Mouse (Mus musculus) neural tube, embryonic 10.5 days (tissue): ENCODE data around the gene Tmem59.

ENCODE experiments used
- DNase-seq: peaks from one replicate; pipeline ENCODE4 v3.0.0-alpha.2; 2017; ENCODE audit warnings: low spot score; ENCODE audit errors: extremely low spot score

Tmem59 gene

GRCm38 (mm10) chr4:107178182-107178829, at the start of gene Tmem59:
Tmem59 (plus strand) TSS chr4:107178399.
- DNase-seq, result peak; percentile 97

DNA sequence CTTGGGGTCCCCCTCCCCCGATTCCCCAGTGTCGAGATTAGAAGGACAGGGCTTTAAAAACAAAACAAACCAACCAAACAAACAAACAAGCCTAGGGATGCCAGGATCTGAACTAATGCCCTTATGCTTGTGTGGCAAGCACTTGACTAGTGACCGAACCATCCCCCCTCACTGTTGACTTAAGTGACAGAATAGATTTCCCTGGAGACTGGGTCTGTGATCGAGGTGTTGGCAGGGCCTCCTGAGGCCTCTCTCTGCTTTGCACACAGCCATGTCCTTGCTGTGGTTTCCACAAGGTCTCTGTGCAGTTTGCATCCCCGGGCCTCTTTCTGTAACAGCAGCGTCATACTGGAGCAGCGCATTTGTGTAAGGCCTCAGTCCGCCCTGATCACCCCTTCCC, 48.8 kb upstream of the Tmem59 start:
- DNase-seq, result no peak

GRCm38 (mm10) chr4:107130534-107130933, 47.7 kb upstream of the Tmem59 start:
- DNase-seq, result no peak

GRCm38 (mm10) chr4:107134891-107135290, 43.3 kb upstream of the Tmem59 start:
- no peak for DNase-seq

DNA sequence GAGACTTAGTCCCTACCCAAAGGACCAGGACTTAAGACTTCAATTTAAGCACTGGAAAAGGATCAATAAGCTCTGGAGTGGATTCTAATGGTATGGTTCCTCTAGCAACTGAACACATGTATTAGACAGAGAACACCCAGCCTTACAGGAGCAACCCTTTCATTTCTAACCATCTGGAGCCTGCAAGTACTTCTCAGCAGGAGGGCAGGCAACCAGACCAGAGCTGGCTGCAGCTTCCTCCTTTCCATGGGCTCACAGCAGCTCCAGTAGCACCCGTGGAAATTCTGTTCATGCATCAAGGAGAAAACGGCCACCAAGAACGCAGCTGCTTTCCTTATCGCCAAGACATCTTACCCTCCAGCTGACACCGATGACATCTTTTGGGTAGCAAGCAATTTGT, 42.5 kb upstream of the Tmem59 start:
- DNase-seq, result no peak

GRCm38 (mm10) chr4:107136531-107136930, 41.7 kb upstream of the Tmem59 start:
- no peak for DNase-seq

DNA sequence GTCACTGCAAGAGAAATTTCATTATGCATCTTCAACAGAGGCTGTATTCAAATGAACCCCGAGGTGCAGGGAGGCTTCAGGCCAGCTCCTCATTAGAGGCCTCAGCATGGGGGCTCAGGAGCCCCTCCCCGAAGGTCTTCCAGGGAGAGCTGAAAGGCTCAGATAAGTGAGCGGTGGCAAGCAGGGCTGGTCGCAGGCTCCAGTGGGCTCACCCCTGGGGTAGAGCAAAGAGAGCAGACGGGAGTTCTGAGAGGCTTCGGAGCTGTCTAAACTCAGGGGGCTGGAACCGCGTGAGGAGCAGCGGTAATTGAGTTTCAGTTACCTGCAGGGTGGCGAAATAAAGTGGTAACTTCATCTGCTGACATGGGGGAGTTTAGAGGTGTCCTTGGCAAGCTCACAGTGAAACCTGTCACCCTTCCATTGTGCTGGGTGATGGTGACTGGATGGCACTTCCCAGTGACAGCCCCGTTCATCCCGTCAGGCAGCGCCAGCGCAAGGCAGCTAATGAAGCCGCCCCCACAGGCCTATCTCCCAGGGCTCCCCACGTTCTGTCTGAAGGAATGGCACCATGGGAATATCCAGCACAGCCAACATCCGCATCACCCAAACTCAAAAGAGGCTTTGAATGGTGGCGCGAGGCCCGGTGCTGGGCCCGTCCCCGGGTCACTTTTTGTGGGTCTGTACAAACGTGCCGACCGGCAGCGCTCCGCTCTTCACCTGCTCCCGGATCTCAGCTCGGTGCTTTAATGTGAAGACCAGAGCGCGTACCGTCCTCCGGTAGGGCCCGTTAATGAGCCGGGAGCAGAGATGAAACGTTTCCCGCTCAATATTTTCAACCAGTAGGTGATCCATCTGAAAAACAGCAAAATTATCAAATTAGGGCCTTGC, 39.0 kb upstream of the Tmem59 start:
- no peak for DNase-seq

- peak; percentile 45 for DNase-seq
Measured at GRCm38 (mm10) chr4:107139836-107140631, 38.2 kb upstream of the Tmem59 start.

DNA sequence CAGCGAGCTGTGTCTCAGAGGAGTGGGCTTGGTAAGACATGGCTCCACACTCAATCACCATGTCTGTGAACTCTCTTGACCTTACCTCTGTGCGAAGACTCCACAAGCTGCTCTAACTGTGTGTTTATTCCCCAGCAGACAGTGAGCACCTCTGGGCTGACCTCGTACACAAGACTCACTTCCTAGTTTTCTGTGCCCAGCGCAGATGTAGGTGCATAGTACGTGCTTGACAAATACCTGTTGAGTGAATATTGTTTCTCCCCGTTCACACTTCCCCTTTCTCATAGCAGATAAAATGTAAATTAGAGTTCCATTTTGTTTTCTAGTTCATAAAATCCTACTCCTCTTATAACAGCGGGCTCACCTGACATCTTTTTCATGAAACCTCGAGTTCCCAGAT, 34.7 kb upstream of the Tmem59 start:
- DNase-seq, result no peak

GRCm38 (mm10) chr4:107150991-107151390, 27.2 kb upstream of the Tmem59 start:
- no peak for DNase-seq

DNA sequence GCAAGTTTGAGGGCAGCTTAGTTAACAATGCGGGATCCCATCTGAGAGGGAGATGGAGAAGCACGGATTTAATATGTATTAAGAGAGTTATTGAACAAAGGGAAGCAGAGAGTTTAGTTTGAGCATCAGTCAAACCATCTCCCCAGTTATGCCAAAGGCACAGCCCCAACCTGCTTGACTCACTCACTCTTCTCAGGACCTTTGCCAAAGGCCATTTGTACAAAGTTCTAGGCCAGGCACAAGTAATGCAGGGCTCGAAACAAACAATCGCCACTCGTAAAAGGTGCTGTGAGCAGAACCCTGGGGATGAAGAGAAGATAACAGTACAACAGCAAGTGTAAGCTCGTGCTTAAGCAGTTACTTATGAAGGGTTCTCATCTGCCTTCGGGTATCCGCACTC, 25.6 kb upstream of the Tmem59 start:
- DNase-seq, result no peak

DNA sequence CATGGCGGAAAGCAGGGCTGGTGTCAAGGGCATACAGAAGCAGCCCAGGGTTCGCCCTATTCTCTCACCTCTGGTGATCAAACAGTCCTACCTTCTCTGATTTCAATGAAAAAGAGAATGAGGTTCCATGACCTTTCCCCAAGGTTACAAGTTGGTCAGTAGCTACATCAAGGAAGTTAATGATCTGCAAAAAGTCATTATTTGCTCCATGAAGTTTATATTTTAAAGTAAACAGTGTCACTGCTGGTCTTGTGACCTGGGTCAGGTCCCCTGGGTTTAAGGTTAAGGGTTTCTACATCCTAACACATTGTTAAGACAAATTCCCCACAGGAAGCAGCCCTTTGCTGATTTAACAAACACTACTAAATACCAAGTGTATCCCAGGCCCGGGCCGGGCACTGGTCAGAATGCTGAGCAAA, 21.2 kb upstream of the Tmem59 start:
- DNase-seq, result no peak

DNA sequence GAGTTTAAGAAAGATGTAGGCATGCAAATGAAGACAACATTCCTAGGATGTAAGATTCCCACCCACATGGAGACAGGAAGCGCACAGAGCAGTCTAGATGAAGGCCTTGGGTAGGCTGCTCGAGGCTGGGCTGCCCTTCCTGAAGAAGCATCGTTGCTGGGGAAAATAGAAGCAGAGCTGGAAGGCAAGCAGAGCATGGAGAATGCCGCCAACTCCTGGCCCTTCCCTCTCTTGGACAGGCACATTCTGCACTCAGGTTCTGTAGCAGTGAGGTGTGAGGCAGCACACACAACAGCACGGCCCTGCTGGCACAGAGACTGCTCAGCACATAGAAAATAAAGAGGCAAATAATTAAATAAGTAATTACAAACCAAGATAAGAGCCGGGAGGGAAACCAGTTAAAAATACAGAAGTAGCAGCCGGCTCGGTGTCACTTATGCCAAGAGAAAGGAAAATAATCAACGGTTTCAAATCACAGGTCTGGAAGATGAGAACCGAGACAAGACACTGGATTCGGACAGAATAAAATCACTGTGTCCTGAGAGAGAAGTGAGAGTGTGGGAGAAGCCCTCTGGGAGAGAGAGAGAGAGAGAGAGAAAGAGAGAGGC, 18.9 kb upstream of the Tmem59 start:
- DNase-seq, result no peak

DNA sequence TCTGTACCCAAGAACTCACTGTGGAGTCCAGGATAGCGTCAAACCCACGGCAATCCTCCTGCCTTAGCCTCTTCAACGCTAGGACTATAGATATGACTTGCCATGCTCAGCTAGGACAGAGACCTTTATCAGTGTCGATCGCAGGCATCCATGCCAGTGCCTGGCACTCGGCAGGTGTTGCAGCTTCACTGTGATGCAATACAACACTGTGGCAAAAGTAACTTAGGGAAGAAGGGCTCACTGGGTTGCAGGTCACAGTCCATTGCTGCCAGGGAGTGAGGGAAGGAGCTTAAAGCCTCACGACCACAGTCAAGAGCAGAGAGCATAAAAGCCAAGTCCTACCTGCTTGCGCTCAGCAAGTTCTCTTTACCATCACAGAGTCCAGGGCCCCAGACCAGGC, 18.0 kb upstream of the Tmem59 start:
- no peak for DNase-seq

DNA sequence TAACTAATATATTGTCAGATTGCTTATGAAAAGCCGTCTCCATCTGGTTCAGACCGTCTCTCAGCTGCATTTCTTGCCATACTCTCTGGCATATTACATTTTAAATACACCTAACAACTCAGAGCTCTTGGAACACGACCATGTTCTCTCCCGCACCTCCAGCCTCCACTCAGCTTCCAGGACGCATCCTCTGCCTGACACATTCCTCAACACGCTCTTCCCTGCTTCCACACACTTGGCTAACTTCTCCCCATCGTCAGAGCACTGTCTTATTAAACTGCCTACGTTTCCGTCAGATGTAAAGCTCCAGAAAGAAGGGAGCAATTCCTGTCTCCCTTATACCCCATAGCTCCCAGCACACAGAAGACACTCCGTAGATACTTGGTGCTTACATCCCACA, 14.9 kb upstream of the Tmem59 start:
- no peak for DNase-seq

- peak; percentile 64 for DNase-seq
Measured at GRCm38 (mm10) chr4:107163756-107164587, 14.2 kb upstream of the Tmem59 start.

DNA sequence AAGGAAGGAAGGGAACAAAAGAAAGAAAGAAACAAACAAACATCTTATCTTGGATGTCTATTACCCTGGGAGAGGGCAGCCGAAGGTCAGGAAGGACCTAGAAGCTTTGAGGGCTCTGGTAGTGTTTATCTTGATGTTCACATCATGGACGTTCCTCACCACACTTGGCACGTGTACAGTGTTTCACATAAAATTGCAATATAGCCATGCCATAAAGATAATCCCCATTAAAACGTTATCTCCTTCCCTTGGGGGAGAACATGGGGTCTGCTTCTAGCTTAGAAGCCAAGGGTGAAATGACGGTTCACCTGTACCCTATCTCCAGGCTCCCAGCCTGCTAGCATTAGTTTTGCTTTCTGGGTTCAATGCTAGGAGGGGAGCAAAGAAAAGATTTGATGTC, 11.5 kb upstream of the Tmem59 start:
- no peak for DNase-seq

DNA sequence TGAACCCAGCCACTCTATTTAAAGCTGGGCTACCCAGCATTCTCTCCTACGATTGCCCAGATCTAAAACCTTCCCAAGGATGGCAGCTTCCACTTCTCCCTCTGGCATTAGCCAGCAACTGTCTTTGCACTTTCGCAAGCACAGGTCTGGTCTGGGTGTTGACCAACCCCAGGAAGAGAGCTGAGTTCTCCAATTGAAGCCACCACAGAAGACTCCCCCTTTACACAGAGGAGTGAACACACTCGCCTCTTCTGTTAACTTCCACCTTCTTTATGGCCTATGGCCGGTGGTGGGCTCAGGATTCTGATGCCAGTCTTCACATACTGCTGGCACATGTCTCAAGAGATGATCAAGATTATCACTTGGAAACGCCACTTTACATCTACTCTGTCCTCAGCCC, 10.4 kb upstream of the Tmem59 start:
- no peak for DNase-seq

- no peak for DNase-seq
Measured at GRCm38 (mm10) chr4:107177506-107177905, 693 bp upstream of the Tmem59 start.

DNA sequence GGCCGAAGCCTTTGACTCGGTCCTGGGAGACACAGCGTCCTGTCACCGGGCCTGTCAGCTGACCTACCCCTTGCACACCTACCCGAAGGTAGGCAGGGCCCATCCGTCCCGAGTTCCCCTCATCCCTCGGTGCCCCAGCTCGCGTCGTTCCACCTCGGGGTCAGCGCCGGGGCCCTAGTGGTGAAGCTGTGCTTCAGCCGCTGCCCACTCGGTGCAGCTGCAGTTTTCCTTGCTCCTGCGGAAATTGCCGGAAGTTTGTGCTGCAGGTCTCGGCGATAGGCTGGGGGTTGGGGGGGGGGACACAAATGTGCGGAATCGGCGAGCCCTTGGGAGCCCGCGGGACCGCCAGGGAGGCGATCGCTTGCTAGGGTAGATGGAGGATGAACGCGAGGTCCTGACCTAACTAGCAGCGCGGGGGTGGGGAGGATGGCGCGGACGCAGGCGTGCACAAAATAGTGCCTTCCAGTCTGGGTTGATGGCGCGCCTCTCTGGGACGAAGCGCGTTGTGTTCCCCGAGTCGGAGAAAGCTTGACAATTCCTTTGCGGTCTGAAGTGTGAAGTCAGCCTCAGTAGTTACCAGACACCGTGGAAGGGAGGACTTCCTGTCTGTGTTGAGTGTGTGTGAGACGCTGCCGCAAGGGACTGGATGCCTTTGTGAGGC, 761 bp downstream of the Tmem59 start, which contains the start of gene Tceanc2:
Tceanc2 (minus strand) TSS at position 287 of the 661 bp plus-strand sequence.
- peak; percentile 70 for DNase-seq
